Mouse (Mus musculus): ENCODE data around the gene Rasgef1b. TPM values are rescaled to one million over a fixed set of nuclear protein-coding genes. Genes with fewer than 3 reads are reported as not detected.

The Rasgef1b gene
- total and polyA plus RNA-seq, 3 experiments, result 0.17 to 0.26 (median 0.21) TPM

GRCm38 (mm10) chr5:99587994-99588393, 140.9 kb downstream of the Rasgef1b start:
- in situ Hi-C loops (cut with MboI; ENCODE audit: low pct_ligation_motif_present, low pct_unique_long_range_greater_than_20kb, low sequenced_read_pairs), result loop anchor here (10.0 kb wide), 1 partner anchor 343 kb away; no protein-coding TSS in a partner anchor
- dilution Hi-C loops (cut with MboI; ENCODE audit: extremely low pct_ligation_motif_present, extremely low pct_unique_long_range_greater_than_20kb, low sequenced_read_pairs), result no loop called here
- Histone ChIP-seq H3K9ac (ENCODE audit: insufficient read depth, low read depth) (no peak overlapping the region), H3K4me1 (ENCODE audit: control insufficient read depth in 1 of 2, insufficient read depth in 2 of 2) (no peaks in the 10 kb centered on the region), H3K36me3 (replicated peaks in 1 of 2; ENCODE audit: control insufficient read depth in 1 of 2, insufficient read depth in 1 of 2, low read length in 1 of 2) (no peaks in the 10 kb centered on the region), H3K9me3 (replicated peaks; ENCODE audit: low read length) (no peaks in the 10 kb centered on the region), H3K4me2 (ENCODE audit: insufficient read depth, low read depth, poor library complexity, severe bottlenecking) (no peak overlapping the region), H3K79me2 (replicated peaks; ENCODE audit: control insufficient read depth, extremely low read depth, insufficient read depth, poor library complexity, severe bottlenecking) (no peaks in the 10 kb centered on the region), H3K27ac (ENCODE audit: insufficient read depth, low read depth) (no peak overlapping the region), H3K4me3 (replicated peaks in 1 of 3; ENCODE audit: low read depth in 2 of 3, low read length in 2 of 3, poor library complexity in 1 of 3) (no peak overlapping the region), H3K27me3 (replicated peaks) (no peaks in the 10 kb centered on the region)
- TF ChIP-seq MAZ (IDR thresholded peaks at IDR 0.05; ENCODE audit: low read depth, low read length), result no peak
- no peak for TF ChIP-seq RCOR1 (conservative IDR thresholded peaks at IDR 0.05; ENCODE audit: low read depth, low read length)
- no peak for TF ChIP-seq USF1 (IDR thresholded peaks at IDR 0.05; ENCODE audit: low read depth, low read length)
- no peak for TF ChIP-seq MAFK (IDR thresholded peaks at IDR 0.05; ENCODE audit: insufficient replicate concordance, low read length)
- TF ChIP-seq TCF12 (IDR thresholded peaks at IDR 0.05; ENCODE audit: low read depth, low read length), result no peak
- no peak for TF ChIP-seq MEF2A (IDR thresholded peaks at IDR 0.05; ENCODE audit: borderline replicate concordance, low read depth, low read length)
- TF ChIP-seq NELFE (IDR thresholded peaks at IDR 0.05; ENCODE audit: low read depth, low read length), result no peak
- no peak for TF ChIP-seq IRF4 (IDR thresholded peaks at IDR 0.05; ENCODE audit: low read depth, low read length)
- no peak for TF ChIP-seq NRF1 (IDR thresholded peaks at IDR 0.05; ENCODE audit: low read depth, low read length)
- TF ChIP-seq BHLHE40 (IDR thresholded peaks at IDR 0.05; ENCODE audit: low read depth, low read length), result no peak
- no peak for TF ChIP-seq POLR2A (IDR thresholded peaks at IDR 0.05; ENCODE audit: low read depth, low read length)
- no peak for TF ChIP-seq PAX5 (IDR thresholded peaks at IDR 0.05; ENCODE audit: low read length)
- TF ChIP-seq POLR2AphosphoS2 (IDR thresholded peaks at IDR 0.05; ENCODE audit: low read depth, low read length), result no peak
- no peak for TF ChIP-seq KAT2A (IDR thresholded peaks at IDR 0.05; ENCODE audit: insufficient replicate concordance, low read length)
- TF ChIP-seq SIN3A (IDR thresholded peaks at IDR 0.05; ENCODE audit: low read length), result no peak
- no peak for TF ChIP-seq ZMIZ1 (IDR thresholded peaks at IDR 0.05; ENCODE audit: low read depth, low read length)
- DNase-seq (ENCODE audit: extremely low read depth), result no peak

- no peaks in the 10 kb centered on the region for H3K27me3 ChIP-seq (replicated peaks)
- H3K36me3 ChIP-seq (replicated peaks in 1 of 2; ENCODE audit: control insufficient read depth in 1 of 2, insufficient read depth in 1 of 2, low read length in 1 of 2), result no peaks in the 10 kb centered on the region
- H3K4me2 ChIP-seq (ENCODE audit: insufficient read depth, low read depth, poor library complexity, severe bottlenecking), result no peak overlapping the region
- DNase-seq (ENCODE audit: extremely low read depth), result no peak
- TF ChIP-seq USF2 (conservative IDR thresholded peaks at IDR 0.05; ENCODE audit: low read depth, low read length) (no peak), MAZ (IDR thresholded peaks at IDR 0.05; ENCODE audit: low read depth, low read length) (no peak)
- H3K79me2 ChIP-seq (replicated peaks; ENCODE audit: control insufficient read depth, extremely low read depth, insufficient read depth, poor library complexity, severe bottlenecking), result no peaks in the 10 kb centered on the region
- dilution Hi-C loops (cut with MboI; ENCODE audit: extremely low pct_ligation_motif_present, extremely low pct_unique_long_range_greater_than_20kb, low sequenced_read_pairs) (no loop called here), in situ Hi-C loops (cut with MboI; ENCODE audit: low pct_ligation_motif_present, low pct_unique_long_range_greater_than_20kb, low sequenced_read_pairs) (loop anchor here (10.0 kb wide), 1 partner anchor 343 kb away; no protein-coding TSS in a partner anchor)
- H3K27ac ChIP-seq (ENCODE audit: insufficient read depth, low read depth), result no peak overlapping the region
- H3K9ac ChIP-seq (ENCODE audit: insufficient read depth, low read depth), result no peak overlapping the region
- H3K4me1 ChIP-seq (ENCODE audit: control insufficient read depth in 1 of 2, insufficient read depth in 2 of 2), result no peaks in the 10 kb centered on the region
- no peaks in the 10 kb centered on the region for H3K9me3 ChIP-seq (replicated peaks; ENCODE audit: low read length)
- no peak overlapping the region for H3K4me3 ChIP-seq (replicated peaks in 1 of 3; ENCODE audit: low read depth in 2 of 3, low read length in 2 of 3, poor library complexity in 1 of 3)
Observed at GRCm38 (mm10) chr5:99587589-99587988, 141.3 kb downstream of the Rasgef1b start.
